Mouse (Mus musculus): ENCODE data around the gene Babam2. TPM values are rescaled to one million over a fixed set of nuclear protein-coding genes. Genes with fewer than 3 reads are reported as not detected.

Babam2 gene
- total and polyA plus RNA-seq, 3 experiments, result 25.2 to 32.9 (median 28.4) TPM

DNA sequence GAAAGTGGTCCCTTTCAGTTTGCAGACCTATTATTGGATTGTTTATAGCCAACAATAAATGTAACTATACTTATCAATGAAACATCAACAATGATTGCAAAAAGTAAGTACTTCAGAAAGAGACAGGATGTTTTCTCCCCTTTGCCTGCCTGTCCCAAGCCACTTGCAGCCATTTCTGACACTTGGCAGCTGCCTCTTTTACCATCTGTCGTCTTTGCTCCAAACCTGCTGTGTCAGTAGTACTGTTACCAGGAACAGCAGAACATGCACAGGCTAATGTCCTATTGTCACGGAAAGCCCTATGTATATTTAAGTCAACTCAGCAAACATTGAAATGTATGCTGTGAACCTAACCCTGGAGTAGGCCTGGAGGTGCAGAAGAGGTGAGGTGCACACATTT lies 339.4 kb downstream of the Babam2 start:
- intact Hi-C loops (cut with DNase I), result no loop called here
- TF ChIP-seq CTCF (IDR thresholded peaks at IDR 0.05) (no peak), EP300 (IDR thresholded peaks at IDR 0.05; ENCODE audit: insufficient read depth, low read depth, low read length) (no peak), POLR2A (IDR thresholded peaks at IDR 0.05; ENCODE audit: insufficient read depth, low read depth, low read length) (no peak)
- no peaks in the 10 kb centered on the region; the same call in 1 of the 2 replicates for H3K36me3 ChIP-seq (ENCODE audit: control insufficient read depth, insufficient read depth, low read length)
- no peaks in the 10 kb centered on the region for H3K79me2 ChIP-seq (replicated peaks; ENCODE audit: control insufficient read depth, insufficient read depth, low read length)
- H3K27ac ChIP-seq, result no peak overlapping the region
- H3K4me3 ChIP-seq, result no peak overlapping the region
- H3K9ac ChIP-seq (ENCODE audit: low read depth, low read length), result no peak overlapping the region
- H3K27me3 ChIP-seq (ENCODE audit: control insufficient read depth, insufficient read depth, low read length), result no peaks in the 10 kb centered on the region
- H3K4me1 ChIP-seq (ENCODE audit: control insufficient read depth, insufficient read depth, low read length), result peaks cover 2% of the 10 kb centered on the region
- WGBS, result 61% methylated on average over 2 of the region's 2 CpGs
- DNase-seq, result no peak

DNA sequence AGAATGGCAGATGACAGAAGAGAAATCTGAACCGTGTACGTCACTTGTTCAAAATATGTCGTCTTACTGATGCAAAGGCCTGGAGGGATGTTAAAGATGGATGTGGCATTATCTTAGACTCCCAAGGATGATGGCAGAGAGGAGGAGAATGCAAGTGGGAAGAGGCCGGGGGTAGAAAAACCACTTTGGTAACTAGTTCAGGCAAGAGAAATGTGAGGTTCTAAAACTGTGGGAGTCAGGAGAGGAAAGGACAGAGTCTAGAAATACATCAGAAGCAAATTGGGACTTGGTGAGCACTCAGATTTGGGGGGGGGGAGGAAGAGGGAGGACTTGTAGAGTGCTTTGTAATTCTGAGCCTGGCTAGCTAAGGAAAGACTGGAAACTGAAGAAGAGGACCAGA lies 340.1 kb downstream of the Babam2 start:
- no peak for TF ChIP-seq POLR2A (IDR thresholded peaks at IDR 0.05; ENCODE audit: insufficient read depth, low read depth, low read length)
- Histone ChIP-seq H3K36me3 (ENCODE audit: control insufficient read depth, insufficient read depth, low read length) (no peaks in the 10 kb centered on the region), H3K4me3 (no peak overlapping the region), H3K27me3 (ENCODE audit: control insufficient read depth, insufficient read depth, low read length) (no peaks in the 10 kb centered on the region), H3K27ac (no peak overlapping the region), H3K79me2 (replicated peaks; ENCODE audit: control insufficient read depth, insufficient read depth, low read length) (no peaks in the 10 kb centered on the region), H3K4me1 (ENCODE audit: control insufficient read depth, insufficient read depth, low read length) (peaks cover 2% of the 10 kb centered on the region), H3K9ac (ENCODE audit: low read depth, low read length) (no peak overlapping the region)
- intact Hi-C loops (cut with DNase I), result no loop called here
- 96% methylated on average over 4 of the region's 4 CpGs for WGBS
- DNase-seq, result no peak

DNA sequence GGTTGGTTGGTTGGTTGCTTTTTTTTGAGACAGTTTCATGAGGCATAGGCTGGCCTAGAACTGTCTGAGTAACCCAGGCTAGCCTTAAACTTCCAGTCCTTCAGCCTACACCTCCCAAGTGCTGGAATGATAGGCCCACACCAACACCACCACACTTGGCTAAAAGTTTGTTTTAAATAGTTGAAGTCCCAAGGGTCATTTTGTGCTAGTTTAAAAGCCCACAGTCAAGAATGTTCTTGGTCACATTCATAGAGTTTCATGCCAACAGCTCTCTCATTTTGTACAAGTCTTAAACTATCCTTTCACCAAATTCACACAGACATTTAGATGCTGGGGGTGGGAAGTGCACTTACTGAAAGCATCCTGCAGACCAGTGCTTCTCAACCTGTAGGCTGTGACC lies 341.5 kb downstream of the Babam2 start:
- no peaks in the 10 kb centered on the region for H3K79me2 ChIP-seq (replicated peaks; ENCODE audit: control insufficient read depth, insufficient read depth, low read length)
- no peak overlapping the region for H3K4me3 ChIP-seq
- H3K36me3 ChIP-seq (ENCODE audit: control insufficient read depth, insufficient read depth, low read length), result no peaks in the 10 kb centered on the region
- H3K9ac ChIP-seq (ENCODE audit: low read depth, low read length), result no peak overlapping the region
- TF ChIP-seq EP300 (IDR thresholded peaks at IDR 0.05; ENCODE audit: insufficient read depth, low read depth, low read length), result no peak
- no peak for TF ChIP-seq POLR2A (IDR thresholded peaks at IDR 0.05; ENCODE audit: insufficient read depth, low read depth, low read length)
- TF ChIP-seq CTCF (IDR thresholded peaks at IDR 0.05), result no peak
- DNase-seq, result no peak
- intact Hi-C loops (cut with DNase I), result no loop called here
- H3K27me3 ChIP-seq (ENCODE audit: control insufficient read depth, insufficient read depth, low read length), result no peaks in the 10 kb centered on the region
- H3K27ac ChIP-seq, result no peak overlapping the region
- H3K4me1 ChIP-seq (ENCODE audit: control insufficient read depth, insufficient read depth, low read length), result peaks cover 2% of the 10 kb centered on the region

DNA sequence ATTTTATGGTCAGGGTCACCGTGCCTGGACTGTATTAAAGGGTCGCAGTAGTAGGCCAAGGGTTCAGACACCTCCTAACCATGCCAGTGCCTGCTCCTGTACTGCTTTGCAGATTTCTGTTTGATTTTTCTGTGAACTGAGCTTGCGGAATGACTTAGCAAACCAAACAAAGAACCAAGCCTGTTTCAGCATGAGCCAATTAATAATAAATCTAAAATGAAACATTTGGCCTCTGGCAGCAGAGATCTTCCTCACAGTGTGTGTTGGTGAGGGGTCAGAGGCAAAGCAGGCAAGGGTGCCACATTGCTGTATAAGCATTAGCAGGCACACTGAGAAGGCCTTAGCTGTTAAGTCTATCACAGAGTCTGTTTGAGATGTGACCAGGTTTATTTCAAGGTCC lies 342.0 kb downstream of the Babam2 start:
- intact Hi-C loops (cut with DNase I), result no loop called here
- Histone ChIP-seq H3K27me3 (ENCODE audit: control insufficient read depth, insufficient read depth, low read length) (no peaks in the 10 kb centered on the region), H3K36me3 (ENCODE audit: control insufficient read depth, insufficient read depth, low read length) (no peaks in the 10 kb centered on the region), H3K79me2 (replicated peaks; ENCODE audit: control insufficient read depth, insufficient read depth, low read length) (no peaks in the 10 kb centered on the region), H3K27ac (no peak overlapping the region), H3K4me3 (no peak overlapping the region), H3K9ac (ENCODE audit: low read depth, low read length) (no peak overlapping the region), H3K4me1 (ENCODE audit: control insufficient read depth, insufficient read depth, low read length) (peaks cover 2% of the 10 kb centered on the region)
- no peak for TF ChIP-seq EP300 (IDR thresholded peaks at IDR 0.05; ENCODE audit: insufficient read depth, low read depth, low read length)
- TF ChIP-seq POLR2A (IDR thresholded peaks at IDR 0.05; ENCODE audit: insufficient read depth, low read depth, low read length), result no peak
- no peak for TF ChIP-seq CTCF (IDR thresholded peaks at IDR 0.05)
- DNase-seq, result no peak
- WGBS, result 96% methylated on average over 3 of the region's 3 CpGs

DNA sequence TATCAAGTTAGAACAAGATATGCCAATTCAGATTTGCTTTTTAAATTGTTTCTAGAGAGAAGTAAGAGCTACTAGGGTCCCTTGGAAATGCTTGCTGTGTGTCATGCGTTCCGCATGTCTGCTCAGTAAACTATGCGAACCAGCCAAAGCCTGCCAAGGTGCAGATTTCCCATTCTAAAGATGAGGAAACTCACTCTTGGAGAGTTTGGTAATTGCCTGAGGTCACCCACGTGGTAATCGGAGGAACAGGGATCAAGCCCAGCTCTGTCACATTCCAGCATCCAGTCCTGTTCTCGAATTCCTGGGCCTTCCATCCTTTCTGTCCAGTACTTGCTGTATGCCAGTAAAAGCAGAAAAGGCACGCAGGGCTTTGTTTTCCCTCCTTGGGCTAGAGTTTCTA lies 345.7 kb downstream of the Babam2 start:
- Histone ChIP-seq H3K27ac (no peak overlapping the region), H3K9ac (ENCODE audit: low read depth, low read length) (no peak overlapping the region), H3K27me3 (ENCODE audit: control insufficient read depth, insufficient read depth, low read length) (no peaks in the 10 kb centered on the region), H3K4me1 (ENCODE audit: control insufficient read depth, insufficient read depth, low read length) (no peaks in the 10 kb centered on the region; the same call in 1 of the 2 replicates), H3K4me3 (no peak overlapping the region), H3K79me2 (replicated peaks; ENCODE audit: control insufficient read depth, insufficient read depth, low read length) (no peaks in the 10 kb centered on the region), H3K36me3 (ENCODE audit: control insufficient read depth, insufficient read depth, low read length) (no peaks in the 10 kb centered on the region)
- DNase-seq, result no peak
- TF ChIP-seq POLR2A (IDR thresholded peaks at IDR 0.05; ENCODE audit: insufficient read depth, low read depth, low read length), result no peak
- TF ChIP-seq CTCF (IDR thresholded peaks at IDR 0.05), result no peak
- TF ChIP-seq EP300 (IDR thresholded peaks at IDR 0.05; ENCODE audit: insufficient read depth, low read depth, low read length), result no peak
- WGBS, result 83% methylated on average over 7 of the region's 7 CpGs
- intact Hi-C loops (cut with DNase I), result no loop called here

DNA sequence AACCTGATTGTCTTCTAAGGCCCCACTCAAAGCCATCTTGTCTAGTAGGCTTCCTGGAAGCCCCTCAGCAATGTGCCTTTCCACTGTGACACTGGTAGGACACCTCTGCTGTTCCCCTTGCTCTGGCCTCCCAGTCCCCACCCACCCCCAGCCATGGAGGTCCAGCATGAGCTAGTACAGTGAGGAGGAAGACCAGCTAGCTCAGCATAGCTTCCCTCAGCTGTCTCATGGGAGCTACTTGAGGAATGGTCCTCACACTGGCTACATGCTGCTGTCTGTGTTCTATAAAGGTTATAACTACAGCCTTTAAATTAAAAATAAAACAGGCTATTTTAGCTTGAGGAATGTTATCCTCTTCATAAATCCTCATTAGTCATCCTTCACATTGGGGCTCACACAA lies 346.5 kb downstream of the Babam2 start:
- Histone ChIP-seq H3K79me2 (replicated peaks; ENCODE audit: control insufficient read depth, insufficient read depth, low read length) (no peaks in the 10 kb centered on the region), H3K27ac (no peak overlapping the region), H3K4me3 (no peak overlapping the region), H3K27me3 (ENCODE audit: control insufficient read depth, insufficient read depth, low read length) (no peaks in the 10 kb centered on the region), H3K36me3 (ENCODE audit: control insufficient read depth, insufficient read depth, low read length) (no peaks in the 10 kb centered on the region), H3K9ac (ENCODE audit: low read depth, low read length) (no peak overlapping the region), H3K4me1 (ENCODE audit: control insufficient read depth, insufficient read depth, low read length) (no peaks in the 10 kb centered on the region; the same call in 1 of the 2 replicates)
- TF ChIP-seq EP300 (IDR thresholded peaks at IDR 0.05; ENCODE audit: insufficient read depth, low read depth, low read length), result no peak
- TF ChIP-seq POLR2A (IDR thresholded peaks at IDR 0.05; ENCODE audit: insufficient read depth, low read depth, low read length), result no peak
- TF ChIP-seq CTCF (IDR thresholded peaks at IDR 0.05), result no peak
- intact Hi-C loops (cut with DNase I), result no loop called here
- DNase-seq, result no peak
